9 mouse cellular contexts compared by ENCODE assay signal in genomic region chr1:136948511-136949275, GRCm38 (mm10). TPM values are rescaled to one million over a fixed set of nuclear protein-coding genes. Genes with fewer than 3 reads are reported as not detected.
DNase-seq lines count a peak whose midpoint lies in the region; ATAC-seq lines count a peak whose summit lies in the region.
"Had no signal": no experiment of that assay in that cellular context is flagged by ENCODE, and none has a peak within 500 bp of the region (broad histone marks: within the 10 kb centered on the region; RNA-seq: fewer than 3 reads in every experiment).

No protein-coding gene starts in this region.

- H3K36me3 ChIP-seq in heart, embryonic 14.5 days (ENCODE audit: control insufficient read depth, insufficient read depth, low read length), result no peaks in the 10 kb centered on the region
- H3K36me3 ChIP-seq in megakaryocyte, embryonic 14.5 days (replicated peaks; ENCODE audit: low read length), result no peaks in the 10 kb centered on the region
- H3K36me3 ChIP-seq in stomach, embryonic 15.5 days, result no peaks in the 10 kb centered on the region

- H3K4me1 ChIP-seq in heart, embryonic 14.5 days (ENCODE audit: control insufficient read depth in 2 of 2, insufficient read depth in 2 of 2, low read length in 2 of 2), result peaks cover 10 to 27% of the 10 kb centered on the region in 2 experiments
- peaks cover 33% of the 10 kb centered on the region for H3K4me1 ChIP-seq in megakaryocyte, embryonic 14.5 days
- peaks cover 20% of the 10 kb centered on the region for H3K4me1 ChIP-seq in stomach, embryonic 15.5 days

- H3K4me3 ChIP-seq in heart, embryonic 14.5 days (ENCODE audit: control insufficient read depth in 1 of 2, insufficient read depth in 1 of 2, low read depth in 1 of 2, low read length in 2 of 2), result peak overlapping the region; percentile 47 to 52
- H3K4me3 ChIP-seq in megakaryocyte, embryonic 14.5 days (replicated peaks), result peak overlapping the region; percentile 75
- H3K4me3 ChIP-seq in stomach, embryonic 15.5 days (replicated peaks), result peak overlapping the region; percentile 50

- H3K27ac ChIP-seq in heart, embryonic 14.5 days (replicated peaks in 1 of 2; ENCODE audit: control insufficient read depth in 1 of 2, insufficient read depth in 1 of 2, low read depth in 2 of 2, low read length in 2 of 2), result no peak overlapping the region
- H3K27ac ChIP-seq in stomach, embryonic 15.5 days, result peak overlapping the region; percentile 49; the same call in 1 of the 2 replicates
- H3K27ac ChIP-seq: macrophage had no signal

- H3K4me2 ChIP-seq in heart, embryonic 14.5 days (ENCODE audit: low read length), result peak overlapping the region; percentile 77
- H3K4me2 ChIP-seq in stomach, embryonic 15.5 days, result peak overlapping the region; percentile 87

- intact Hi-C loops in heart, postnatal 25 days (cut with DNase I), result loop anchor here (10.0 kb wide), 3 partner anchors 164 to 324 kb away; partner anchors contain the start of gene Zfp281

- 0 out of 2 replicates have a peak, but pooled peaks cover 3% of the 10 kb centered on the region for H3K9me3 ChIP-seq in heart, embryonic 14.5 days (ENCODE audit: control insufficient read depth, low read length)
- no peaks in the 10 kb centered on the region for H3K9me3 ChIP-seq in megakaryocyte, embryonic 14.5 days
- H3K9me3 ChIP-seq in stomach, embryonic 15.5 days, result no peaks in the 10 kb centered on the region

- under 1% methylated on average over 59 of the region's 61 CpGs for WGBS in heart, embryonic 14.5 days
- under 1% methylated on average over 60 of the region's 61 CpGs for WGBS in stomach, embryonic 15.5 days

- peak overlapping the region; percentile 54 for H3K9ac ChIP-seq in heart, embryonic 14.5 days (ENCODE audit: low read length)
- H3K9ac ChIP-seq in stomach, embryonic 15.5 days, result peak overlapping the region; percentile 32

- ATAC-seq in heart, embryonic 14.5 days (ENCODE audit: insufficient number of reproducible peaks, insufficient read depth, low FRiP score, low read depth), result no peak
- peak; percentile 22; the same call in 1 of the 2 replicates for ATAC-seq in stomach, embryonic 15.5 days (ENCODE audit: insufficient read depth, low FRiP score, low read depth)

- peak; percentile 90 for DNase-seq in heart, adult 11 months
- no peak for DNase-seq in heart, postnatal 25 days (ENCODE audit: low spot score)
- DNase-seq in embryo, embryonic 10 days (ENCODE audit: low spot score), result peak; percentile 76
- peak; percentile 56 to 66 for DNase-seq in kidney, postnatal 25 days
- DNase-seq in layer of hippocampus, adult 9-10 months (ENCODE audit: low spot score), result no peak

- peaks cover 82% of the 10 kb centered on the region for H3K27me3 ChIP-seq in heart, embryonic 14.5 days (ENCODE audit: control insufficient read depth, insufficient read depth, low read length)
- H3K27me3 ChIP-seq in megakaryocyte, embryonic 14.5 days (replicated peaks), result peaks cover 94% of the 10 kb centered on the region
- H3K27me3 ChIP-seq in stomach, embryonic 15.5 days (replicated peaks), result peaks cover 65% of the 10 kb centered on the region

RNA-seq across cellular contexts. Expression of gene Nr5a2, which starts 11.6 kb away (rescaled TPM):
- 1 to 10 TPM in 1 of 2 experiments, under 1 TPM in 1; 0.95 to 1.3 TPM for total RNA-seq in heart, postnatal 25 days (2021)
- polyA plus RNA-seq in heart, embryonic 14.5 days (2014; fragmentation: Nextera tagmentation; extraction: Ambion mirVana), result 0.38 and 0.39 TPM in 2 replicates
- 0.79 TPM in 1 of 2 replicates, not detected in the other for polyA plus RNA-seq in megakaryocyte, embryonic 14.5 days (2012; ENCODE audit: insufficient read depth, low replicate concordance)
- 6.3 and 8.1 TPM in 2 replicates for polyA plus RNA-seq in stomach, embryonic 15.5 days (2015; fragmentation: Nextera tagmentation; extraction: Ambion mirVana)
- polyA plus RNA-seq: macrophage had no signal

Comparison
In these comparisons a context has a peak if more than half of its experiments do, and no peak if none do; other contexts are left out.
1. DNase-seq: peak in heart, adult 11 months (single experiment), embryo, embryonic 10 days (single experiment) and kidney, postnatal 25 days (2 of 2); none in heart, postnatal 25 days (single experiment) and layer of hippocampus, adult 9-10 months (single experiment).
2. Peak in every context shown above with its lines, with median percentiles within 50 percentile points of each other: H3K4me3 ChIP-seq.